Mouse (Mus musculus) brain, embryonic 14.5 days (tissue): Measurements from ENCODE around the gene Haus3.

Experiments used
- CTCF ChIP-seq: fragments of 200-500 bp; IDR thresholded peaks from 2 replicates; pipeline ENCODE4 v1.5.1; 2012; ENCODE audit warnings: inconsistent platforms, mild to moderate bottlenecking, moderate library complexity, borderline replicate concordance; ENCODE audit not compliant: insufficient read depth, insufficient read length; ENCODE audit errors: extremely low read depth
- POLR2A ChIP-seq: fragments of 200-500 bp; IDR thresholded peaks from 2 replicates; pipeline ENCODE4 v1.6.1; 2012; ENCODE audit warnings: mild to moderate bottlenecking, inconsistent platforms, borderline replicate concordance; ENCODE audit not compliant: poor library complexity, insufficient read depth, insufficient read length, severe bottlenecking; ENCODE audit errors: extremely low read depth

GRCm38 (mm10) chr5:34176691-34177090, 7.4 kb upstream of the Haus3 start:
- TF ChIP-seq CTCF: no peak
- TF ChIP-seq POLR2A: no peak
